Mouse (Mus musculus) left cerebral cortex, adult 18-20 months (tissue): ENCODE measurements around the gene Nfkbib. TPM values are rescaled to one million over a fixed set of nuclear protein-coding genes. Genes with fewer than 3 reads are reported as not detected.

Experiments used
- DNase-seq, 2 experiments: peaks; one replicate each; pipeline ENCODE4 v3.0.0; 2021 to 2022; ENCODE audit warnings: low spot score in 2 of 2, mixed read lengths in 1 of 2
- long read RNA-seq, 2 experiments: library from polyadenylated mRNA; stranded (forward); transcript quantifications; one replicate each; pipeline ENCODE4 v2.0.0; 2021
- total RNA-seq, 2 experiments: library from RNA; stranded (reverse); gene quantifications; 2 replicates each; pipeline ENCODE4 v1.2.3; 2021

The Nfkbib gene
- total RNA-seq = 10 to 100 TPM; 35.0 to 38.6 TPM
- long read RNA-seq, experiment 1, transcript Nfkbib-202 (6 exons, 1,243 nt) = major isoform, 59 of 67 reads
- long read RNA-seq, experiment 1, partial matches to known transcripts = 7 of 67 reads
- long read RNA-seq, experiment 1, other reads (novel, unspliced or antisense) = 1 of 67 reads
- long read RNA-seq, experiment 2, transcript Nfkbib-202 (6 exons, 1,243 nt) = major isoform, 40 of 49 reads
- long read RNA-seq, experiment 2, partial matches to known transcripts = 9 of 49 reads
- long read RNA-seq, experiment 2, other reads (novel, unspliced or antisense) = 0 of 49 reads

- DNase-seq = no peak
These were observed at the start of gene Nfkbib for GRCm38 (mm10) chr7:28767462-28767965. Nfkbib (minus strand) TSS chr7:28767512.

DNA sequence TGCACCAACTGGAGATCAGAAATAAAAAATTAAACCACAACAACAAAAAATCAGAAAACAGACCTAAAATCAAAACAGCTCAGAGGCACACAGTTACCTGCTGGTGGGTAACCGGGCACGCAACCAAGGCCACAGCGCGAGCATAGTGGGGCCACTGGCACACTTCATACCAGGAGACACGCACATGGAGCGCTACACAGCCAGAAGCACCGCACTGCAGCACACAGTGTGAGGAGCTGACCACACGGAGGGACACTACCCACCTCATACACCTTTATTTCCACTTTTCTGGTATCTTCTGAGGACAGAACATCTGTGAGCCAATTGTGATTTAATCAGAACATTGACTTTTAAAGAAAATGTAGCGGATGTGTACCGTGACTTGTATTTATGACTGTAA lies 49.6 kb upstream of the Nfkbib start:
- no peak for DNase-seq

DNA sequence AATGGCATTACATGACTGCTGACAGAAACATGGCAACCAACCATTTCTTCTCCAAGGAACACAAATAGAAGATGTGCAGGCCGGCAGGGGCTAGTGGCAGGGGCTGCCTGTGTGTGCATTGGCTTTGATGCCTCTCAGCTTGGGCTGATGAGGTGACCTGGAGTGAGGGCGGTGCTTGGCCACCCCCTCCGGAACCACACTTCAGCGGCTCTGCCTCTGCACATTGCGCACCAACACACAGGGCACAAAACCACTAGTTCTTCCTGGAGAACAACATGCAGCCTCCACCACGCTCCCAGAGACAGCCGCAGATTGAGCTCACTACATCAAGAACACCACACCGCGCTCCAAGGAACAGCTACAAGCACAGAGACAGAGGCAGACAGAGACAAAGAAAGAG lies 48.9 kb upstream of the Nfkbib start:
- no peak for DNase-seq

DNA sequence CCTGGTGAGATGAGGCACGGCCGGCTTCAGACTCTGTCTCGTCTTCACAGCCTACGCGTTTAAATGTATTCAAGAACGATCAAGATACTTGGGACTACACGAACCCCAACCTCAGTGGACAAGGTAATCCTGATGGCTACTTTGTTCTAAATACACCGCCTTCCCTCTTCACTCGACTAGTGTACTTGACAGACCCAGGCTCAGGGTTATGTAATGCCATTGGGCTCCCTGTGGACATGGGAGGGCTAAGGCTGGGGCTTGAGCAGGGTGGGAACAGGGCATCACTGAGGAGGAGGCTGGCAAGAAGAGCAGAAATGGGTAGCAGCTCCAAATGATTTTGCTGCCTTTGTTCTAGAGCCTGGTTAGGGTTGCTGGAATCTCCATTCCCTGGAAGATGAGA lies 47.9 kb upstream of the Nfkbib start:
- no peak for DNase-seq

DNA sequence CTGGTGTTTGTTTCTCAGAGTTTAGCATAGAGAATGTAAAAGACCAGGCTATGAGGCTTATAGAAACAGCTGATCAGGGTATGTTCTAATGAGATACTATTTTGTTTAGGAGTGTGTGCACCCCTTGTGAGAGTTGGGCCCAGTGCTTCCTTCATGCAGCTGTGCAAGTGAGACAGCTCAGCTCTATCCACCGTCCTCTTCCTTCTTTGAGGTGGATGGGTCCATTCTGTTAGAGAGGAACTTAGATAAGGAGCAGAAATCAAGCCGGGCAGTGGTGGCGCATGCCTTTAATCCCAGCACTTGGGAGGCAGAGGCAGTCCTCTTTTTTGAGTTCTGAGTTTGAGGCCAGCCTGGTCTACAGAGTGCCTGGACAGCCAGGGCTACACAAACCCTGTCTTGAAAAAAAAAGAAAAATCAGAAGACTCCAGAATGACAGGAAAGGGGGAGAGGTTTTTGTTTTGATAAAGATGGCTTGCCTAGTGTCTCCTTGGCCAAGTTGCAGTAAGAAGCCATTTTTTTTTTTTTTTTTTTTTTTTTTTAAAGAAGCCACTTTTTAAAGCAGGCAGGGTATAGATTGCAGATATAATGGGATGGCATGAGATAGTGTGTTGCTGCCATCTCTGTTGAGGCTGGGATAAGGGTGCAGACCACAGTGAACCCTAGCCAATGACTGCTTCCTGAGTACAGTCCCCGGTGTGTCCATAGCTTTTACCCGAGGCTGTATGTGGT lies 47.2 kb upstream of the Nfkbib start:
- DNase-seq = no peak

GRCm38 (mm10) chr7:28812949-28813348 lies 45.6 kb upstream of the Nfkbib start:
- DNase-seq = no peak

DNA sequence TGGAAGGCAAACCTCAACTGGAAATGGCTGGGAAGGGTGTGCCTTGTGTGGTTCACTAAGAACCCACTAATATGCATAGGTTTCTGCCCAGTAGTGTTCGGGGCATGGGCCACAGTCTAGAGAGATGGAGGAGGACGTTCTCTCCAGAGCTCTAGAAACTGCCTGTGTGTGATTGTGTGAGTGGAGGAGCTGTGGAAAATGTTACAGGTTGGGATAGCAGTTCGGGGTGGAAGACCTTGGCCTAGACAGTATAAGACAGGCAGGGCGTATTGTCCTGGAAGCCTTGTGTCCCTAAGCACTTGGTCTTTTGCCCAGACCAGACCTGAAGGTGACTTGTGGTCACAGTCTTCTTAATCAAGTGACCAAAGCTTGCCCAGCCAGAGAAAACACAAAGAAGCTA lies 45.1 kb upstream of the Nfkbib start:
- no peak for DNase-seq

GRCm38 (mm10) chr7:28811640-28812275 lies 44.4 kb upstream of the Nfkbib start:
- DNase-seq = no peak

- DNase-seq = peak; percentile 93 to 94
These were observed 43.9 kb upstream of the Nfkbib start for GRCm38 (mm10) chr7:28811228-28811627.

DNA sequence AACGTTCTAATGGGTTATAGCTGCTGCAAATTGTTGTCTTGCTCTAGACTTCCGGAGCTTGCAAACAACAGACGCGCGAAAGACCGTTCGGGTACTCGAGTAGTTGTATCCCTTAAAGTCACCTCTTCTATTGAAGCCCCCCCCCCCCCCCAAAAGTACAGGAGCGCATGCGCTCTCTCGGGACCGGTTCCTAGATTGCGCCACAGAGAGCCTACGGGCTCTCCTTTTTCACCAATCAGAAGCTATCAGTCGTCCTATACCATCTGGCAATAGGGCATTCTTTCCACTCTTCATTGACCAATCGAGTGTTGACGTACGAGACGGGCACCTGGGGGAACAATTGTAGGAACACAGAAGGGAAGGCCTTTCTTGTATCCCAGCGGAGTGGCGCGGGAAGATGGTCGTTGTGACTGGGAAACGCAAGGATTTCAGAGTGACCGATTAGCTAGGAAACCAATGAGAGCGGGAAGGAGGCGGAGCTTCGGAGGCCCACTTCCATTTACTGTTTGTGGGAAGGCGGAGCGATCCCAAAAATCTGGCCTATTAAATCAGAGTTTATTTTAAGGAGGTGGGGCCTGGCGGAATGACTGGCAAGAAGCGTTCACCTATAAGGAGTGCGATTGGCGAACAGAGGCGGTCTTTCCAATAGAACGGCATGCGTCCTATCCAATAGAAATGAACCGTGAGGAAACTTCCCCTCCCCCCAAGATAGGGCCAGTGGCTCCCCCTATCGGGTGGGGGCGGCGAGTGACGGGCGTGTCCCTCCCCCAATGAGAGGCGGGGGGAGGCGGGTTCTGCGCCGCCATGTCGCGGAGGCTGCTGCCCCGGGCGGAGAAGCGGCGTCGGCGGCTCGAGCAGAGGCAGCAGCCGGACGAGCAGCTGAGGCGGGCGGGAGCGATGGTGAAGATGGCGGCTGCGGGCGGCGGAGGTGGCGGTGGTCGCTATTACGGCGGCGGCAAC lies 43.1 kb upstream of the Nfkbib start:
- DNase-seq = peak; percentile 96 to 97

GRCm38 (mm10) chr7:28809401-28810089 lies 42.2 kb upstream of the Nfkbib start:
- peak; percentile 52 to 54 for DNase-seq

DNA sequence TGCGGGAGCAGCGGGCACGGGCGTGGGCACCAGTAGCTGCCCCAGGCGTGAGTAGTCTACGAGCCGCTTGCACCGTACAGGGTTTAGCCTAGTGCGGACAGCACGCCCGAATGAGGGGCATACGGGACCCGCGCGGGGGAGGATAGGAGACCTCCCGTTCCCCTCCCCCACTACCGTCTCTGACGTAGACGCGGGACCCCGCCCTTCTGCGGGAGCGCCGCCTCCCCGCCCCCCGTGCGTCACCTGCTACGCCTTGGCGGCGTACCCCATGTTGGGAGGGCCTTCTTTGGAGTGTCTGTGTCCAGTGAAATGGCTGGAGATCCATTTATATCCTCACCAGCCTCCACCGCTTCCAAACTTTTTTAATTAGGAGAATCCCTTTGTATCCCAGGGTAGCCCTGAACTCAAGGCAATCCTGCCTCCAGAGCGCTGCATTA lies 41.7 kb upstream of the Nfkbib start:
- DNase-seq = peak; percentile 95 to 97

- DNase-seq = peak in 1 of 2 experiments; percentile 47
These were observed 41.1 kb upstream of the Nfkbib start, which contains the start of gene Hnrnpl for GRCm38 (mm10) chr7:28808221-28808941. Hnrnpl (plus strand) TSS chr7:28808541.

GRCm38 (mm10) chr7:28807641-28808220 lies 40.4 kb upstream of the Nfkbib start:
- no peak for DNase-seq

DNA sequence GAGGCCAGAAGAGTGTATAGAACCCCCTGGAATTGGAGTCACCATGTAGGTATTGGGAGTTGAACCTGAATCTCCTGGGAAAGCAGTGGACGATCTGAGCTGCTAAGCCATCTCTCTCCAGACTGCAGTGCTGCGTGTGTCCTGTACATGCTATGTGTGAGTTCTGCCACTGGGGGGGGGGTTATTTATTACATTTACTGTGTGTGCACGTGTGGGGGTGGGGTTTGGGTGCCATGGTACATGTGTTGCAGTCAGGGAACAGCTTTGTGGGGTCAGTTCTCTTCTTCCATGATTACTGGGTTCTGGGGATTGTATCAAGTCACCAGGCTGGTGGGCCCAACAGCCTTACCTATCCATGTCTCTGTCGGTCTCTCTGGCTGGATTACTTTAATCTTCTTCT lies 39.6 kb upstream of the Nfkbib start:
- DNase-seq = no peak

- DNase-seq = no peak
These were observed 36.4 kb upstream of the Nfkbib start for GRCm38 (mm10) chr7:28803756-28804155.

- DNase-seq = no peak
These were observed 35.7 kb upstream of the Nfkbib start for GRCm38 (mm10) chr7:28802846-28803588.
